Mouse (Mus musculus) testis, postnatal 14 days (tissue): Measurements from ENCODE around the gene Mcts1.

ENCODE experiments used
- DNase-seq: peaks from one replicate; pipeline ENCODE4 v3.0.0; 2021; ENCODE audit warnings: low spot score

The Mcts1 gene

DNA sequence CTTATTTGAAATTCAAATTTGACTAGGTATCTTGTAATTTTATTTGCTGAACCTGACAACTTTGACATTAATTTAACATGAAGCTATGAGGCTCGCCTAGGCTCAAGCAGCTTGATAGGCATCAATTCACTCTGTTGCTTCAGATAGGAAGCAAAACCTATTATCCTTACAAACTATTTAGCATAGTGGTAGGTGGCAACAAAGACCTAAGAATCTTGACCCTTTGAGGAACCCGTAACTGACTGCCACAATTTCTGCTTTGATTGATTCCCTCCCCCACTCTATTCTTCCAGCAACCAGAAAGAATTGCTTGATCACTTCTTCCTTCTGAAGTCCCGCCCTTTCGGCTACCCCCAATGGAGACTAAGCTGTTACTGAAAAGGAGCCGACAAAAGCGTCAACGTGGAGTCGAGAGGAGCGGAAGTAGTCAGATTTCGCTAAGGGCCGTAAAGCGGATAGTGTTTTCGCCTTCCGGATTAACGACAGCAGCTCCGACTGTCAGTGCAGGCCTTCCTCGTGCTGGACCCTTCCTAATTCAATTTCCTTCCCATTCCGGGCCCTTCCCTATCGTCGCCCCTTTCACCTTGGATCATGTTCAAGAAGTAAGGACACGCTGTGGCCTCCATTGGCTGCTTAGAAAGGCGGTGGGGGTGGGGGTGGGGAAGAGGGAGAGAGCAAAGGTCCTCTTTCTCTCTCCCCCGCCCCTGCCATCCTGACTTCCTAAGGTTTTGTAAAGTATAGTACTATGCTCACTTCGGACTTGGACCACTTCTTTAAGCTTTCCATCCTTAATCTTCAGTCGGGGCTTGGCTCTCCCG lies at the start of gene Mcts1:
Gene Mcts1 (plus strand): TSS at position 402 of the 818 bp plus-strand sequence.
- peak; percentile 72 for DNase-seq

DNA sequence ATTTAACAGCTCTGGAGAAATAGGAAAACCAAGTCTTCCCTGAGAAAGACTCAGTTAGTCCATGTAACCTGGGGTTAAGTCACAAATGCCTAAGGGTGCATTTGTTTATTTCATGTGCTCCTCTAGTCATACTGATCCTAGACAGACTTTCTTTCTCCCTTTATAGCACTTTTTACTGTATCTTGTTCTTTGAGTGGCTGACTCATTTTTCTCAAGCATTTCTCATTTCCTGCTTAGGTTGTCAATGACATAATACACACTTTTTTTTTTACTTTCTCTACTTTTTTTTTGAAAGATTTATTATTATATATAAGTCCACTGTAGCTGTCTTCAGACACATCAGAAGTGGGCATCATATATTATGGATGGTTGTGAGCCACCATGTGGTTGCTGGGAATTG lies 47.1 kb upstream of the Mcts1 start:
- no peak for DNase-seq

DNA sequence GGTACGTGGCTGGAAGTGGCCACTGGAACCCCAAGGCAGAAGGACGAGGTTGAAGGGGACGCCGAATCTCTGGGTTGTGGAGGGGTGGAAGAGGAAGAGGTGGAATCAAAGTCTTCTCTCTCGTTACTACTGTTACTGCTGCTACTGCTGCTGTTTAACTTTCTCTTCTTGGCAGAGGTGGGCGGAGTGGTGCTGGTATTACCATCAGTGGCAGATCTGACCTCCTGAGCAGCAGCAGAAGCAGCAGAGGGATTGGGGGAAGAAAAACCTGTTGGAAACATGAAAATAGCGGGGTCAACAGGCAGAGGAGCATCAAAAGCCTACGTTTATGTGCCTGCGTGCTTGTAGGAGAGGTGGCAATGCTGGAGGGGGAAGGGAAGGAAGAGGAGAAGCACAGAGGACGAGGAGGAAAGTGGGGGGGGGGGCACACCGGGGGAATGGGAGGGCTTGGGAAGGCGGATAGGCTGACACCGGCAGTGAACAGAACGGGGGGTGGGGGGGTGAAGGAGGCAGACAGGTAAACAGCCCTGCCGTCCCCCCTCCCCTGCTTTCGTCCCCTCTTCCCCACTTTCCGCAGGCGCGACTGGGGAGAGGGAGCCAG lies 36.3 kb upstream of the Mcts1 start:
- no peak for DNase-seq

DNA sequence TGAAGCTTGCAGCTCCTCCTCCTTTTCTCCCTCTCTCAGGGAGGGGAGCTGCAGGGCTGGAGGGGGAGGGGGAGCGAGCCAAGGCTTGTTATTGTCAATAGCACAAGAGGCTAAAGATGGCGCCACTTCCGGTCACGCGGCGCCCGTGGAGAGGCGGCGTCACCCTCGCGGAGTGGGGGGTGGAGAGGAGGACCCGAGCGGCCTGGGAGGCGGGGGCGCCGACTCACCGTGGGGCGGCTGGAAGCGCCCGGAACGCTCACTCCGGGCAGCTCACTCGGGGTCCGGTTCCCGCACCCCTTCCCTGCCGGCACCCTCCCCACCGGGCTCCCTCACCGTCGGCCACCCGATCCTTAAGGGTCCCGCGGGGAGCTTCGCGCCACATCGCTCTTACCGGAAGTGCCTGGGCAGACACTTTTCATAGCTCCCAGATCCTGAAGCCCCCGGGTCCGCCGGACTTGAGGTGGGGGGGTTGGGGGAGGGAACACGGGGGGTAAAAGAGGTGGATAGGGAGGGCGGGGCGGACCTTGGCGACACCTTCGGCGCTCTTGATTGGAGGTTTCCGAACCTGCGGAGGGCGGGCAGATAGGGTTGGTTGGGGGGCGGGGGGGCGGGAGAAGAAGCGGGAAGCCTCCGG lies 35.7 kb upstream of the Mcts1 start:
- peak; percentile 87 for DNase-seq

DNA sequence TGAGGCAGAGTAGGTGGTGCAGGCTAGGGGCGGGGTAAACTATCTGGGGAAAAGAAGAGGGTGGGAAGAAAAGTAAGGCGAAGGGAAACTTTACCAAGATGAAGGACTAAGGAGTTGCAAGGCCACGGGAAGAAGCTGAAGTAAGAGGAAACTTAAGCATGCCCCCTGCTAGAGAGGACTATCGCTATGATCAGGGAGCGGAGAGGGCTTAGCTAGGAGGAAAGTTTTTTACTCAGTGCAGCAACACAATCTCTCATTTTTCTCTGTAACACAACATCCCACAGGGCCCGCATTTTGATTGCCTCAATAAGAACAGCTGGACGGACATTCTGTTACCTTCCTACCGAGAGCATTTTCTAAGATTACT lies 35.2 kb upstream of the Mcts1 start:
- DNase-seq = no peak

DNA sequence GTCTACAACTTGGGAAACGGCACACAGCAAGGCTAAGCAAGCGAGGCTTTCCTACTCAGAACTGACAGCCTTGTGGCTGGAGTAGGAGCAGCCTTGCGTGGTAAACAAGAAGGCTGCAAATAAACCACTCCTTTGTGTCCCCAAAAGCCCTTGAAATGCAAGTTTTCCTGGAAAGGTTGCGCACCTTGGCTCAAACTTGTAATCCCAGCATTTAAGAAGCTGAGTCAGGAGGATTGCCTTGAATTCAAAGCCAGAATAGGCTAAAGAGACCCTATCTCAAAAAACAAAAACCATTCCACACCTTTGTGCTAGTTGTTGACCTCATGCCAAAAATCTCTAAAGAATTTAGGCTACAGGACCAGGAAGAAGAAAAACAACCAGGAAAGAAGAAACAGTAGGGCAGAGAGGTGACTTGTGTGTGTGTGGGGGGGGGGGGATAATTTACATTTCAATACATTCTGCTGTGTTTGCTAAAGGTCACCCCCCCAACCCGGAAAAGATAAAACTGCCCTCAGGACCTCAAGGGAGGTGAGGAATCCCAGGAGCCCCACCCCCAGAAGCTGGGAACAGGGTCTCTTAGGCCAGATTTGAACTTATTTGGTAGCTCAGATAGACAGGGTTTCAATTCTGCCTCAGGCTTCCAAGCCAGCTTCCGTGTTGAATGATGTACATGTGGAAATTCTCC lies 33.7 kb upstream of the Mcts1 start:
- DNase-seq = no peak

DNA sequence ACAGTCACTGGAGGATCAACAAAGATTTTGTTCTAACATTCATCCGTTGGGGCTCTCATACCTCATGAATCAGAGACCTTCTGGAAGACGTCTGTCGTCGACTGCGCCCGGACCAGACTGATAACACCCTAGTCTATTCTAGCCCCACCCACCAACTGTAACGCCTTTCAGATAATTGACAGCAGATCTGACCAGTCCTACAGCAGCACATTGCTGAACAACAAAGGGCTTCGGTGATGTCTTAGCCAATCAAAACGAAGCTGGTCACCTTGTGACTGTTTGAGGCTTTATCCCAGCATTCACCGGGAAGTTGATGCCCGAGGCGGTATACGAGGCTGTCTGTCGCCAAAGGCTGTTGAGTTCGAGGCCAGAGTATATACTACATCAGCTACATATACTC lies 24.3 kb upstream of the Mcts1 start, which contains the start of gene Cul4b:
Gene Cul4b (minus strand): TSS at position 119 of the 400 bp plus-strand sequence.
- peak; percentile 84 for DNase-seq

DNA sequence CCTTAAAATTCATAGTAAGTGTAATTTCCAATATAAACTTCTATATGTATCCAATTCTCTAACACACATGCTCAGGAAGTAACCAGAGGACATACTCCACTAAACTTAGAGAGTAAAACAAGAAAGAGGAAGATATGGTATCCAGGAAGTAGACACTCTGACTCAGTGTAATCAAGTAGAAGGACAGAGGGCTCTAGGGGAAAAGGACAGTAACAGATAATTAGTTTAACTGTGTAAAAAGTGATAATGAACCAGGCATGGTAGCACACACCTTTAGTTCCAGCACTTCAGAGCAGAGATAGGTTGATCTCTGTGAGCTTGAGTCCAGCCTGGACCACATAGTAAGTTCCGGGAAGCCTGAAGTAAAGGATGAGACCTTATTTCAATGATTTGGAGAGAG lies 19.2 kb upstream of the Mcts1 start:
- DNase-seq = no peak

DNA sequence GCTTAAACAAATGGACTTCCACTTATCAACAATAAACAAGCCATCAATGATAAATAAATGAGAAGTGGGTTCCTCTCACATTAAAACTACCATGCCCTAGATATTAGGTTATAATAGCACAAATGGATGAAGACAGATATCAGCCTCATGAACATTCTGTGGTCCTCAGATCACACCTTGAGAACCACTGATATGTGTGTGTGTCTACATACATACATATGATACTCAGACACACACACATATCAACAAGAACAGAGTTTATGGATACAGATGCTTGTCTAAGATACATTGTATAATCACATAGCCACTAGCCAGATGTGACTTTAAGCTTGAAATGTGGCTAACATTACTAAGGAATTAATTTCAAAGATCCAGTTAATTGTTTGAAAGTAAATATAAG lies 17.1 kb upstream of the Mcts1 start:
- DNase-seq = no peak

DNA sequence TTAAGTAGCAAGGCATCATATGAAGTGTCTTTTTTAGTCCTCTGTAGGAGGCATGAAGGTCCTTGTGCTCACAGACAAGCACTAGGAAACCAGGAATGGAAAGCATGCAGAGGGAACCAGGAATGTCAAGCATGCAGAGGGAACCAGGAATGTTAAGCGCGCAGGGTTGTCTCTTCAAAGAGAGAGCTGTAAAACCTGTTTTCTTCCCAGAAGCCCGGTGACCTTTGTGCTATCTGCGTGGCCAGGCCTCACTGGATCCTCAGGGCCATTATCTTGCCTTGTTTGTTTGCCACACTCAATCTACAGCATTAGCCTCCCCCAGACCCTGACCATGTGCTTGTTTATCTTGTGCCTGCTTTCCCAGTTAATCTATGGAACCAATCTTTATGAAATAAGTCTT lies 10.6 kb upstream of the Mcts1 start:
- no peak for DNase-seq

DNA sequence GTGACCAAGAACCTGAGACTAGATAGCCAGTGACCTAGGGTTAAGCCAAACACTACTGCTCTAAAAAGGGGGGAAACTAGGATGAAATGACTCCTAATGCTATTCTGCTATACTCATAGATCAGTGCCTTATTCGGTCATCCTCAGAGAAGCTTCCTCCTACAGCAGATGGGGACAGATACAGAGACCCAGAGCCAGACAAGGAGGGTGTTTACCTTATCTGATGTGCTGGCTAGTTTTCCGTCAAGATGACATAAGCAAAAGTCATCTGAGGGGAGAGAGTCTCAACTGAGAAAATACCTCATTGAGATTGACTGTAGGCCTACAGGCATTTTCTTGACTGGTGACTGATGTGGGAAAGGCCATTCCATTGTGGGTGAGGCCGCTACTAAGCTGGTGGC lies 8.6 kb upstream of the Mcts1 start:
- no peak for DNase-seq

DNA sequence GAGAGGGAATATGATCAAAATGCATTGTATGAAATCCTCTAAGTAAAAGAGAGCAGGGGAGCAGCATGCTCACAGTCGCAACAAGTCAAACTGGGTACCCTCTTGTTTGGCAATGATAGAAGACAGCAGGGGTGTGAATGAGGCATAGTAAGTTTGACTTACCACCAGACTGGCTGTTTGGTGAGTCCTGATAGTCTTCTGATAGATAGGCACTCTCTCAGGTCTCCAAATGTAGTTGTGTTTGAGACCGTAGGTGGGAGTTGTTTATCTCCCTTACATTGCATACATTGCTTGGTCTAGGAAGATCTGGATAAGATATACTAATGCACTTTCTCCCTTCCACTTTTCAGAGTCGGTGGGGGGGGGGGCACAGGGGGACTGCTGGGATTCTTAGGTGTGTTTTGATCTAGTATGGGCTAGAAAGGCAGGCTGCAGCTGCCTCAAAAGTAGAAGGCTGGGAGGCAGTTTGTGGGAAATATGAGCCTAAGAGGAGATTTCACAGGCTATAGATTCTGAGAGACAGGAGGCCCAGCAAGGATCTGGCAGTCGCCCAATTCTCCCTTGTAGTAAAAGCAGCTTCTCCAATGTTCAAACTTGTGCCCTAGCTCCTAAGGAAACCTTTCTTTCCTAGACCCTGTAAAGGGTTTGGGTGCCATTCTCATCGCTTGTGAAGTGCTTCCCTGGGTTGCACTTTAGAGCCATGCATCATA lies 7.0 kb upstream of the Mcts1 start:
- no peak for DNase-seq

DNA sequence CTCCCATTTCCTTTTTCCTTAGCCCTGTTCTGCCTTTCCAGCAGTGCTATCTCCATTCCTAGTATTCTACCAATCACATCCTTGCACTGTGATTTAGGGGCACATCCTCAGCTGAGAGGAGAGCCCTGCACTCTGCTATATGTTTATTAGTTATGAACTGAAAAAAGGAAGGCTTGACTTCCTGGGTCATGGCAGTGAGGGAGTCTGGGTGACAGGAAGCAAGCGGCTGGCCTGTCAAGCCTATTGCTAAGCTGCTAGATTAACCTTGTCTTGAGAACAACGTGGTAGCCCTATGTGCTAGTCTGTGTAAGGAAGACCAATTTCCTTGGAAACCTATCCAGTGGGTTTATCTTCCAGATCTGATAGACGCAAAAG lies 604 bp downstream of the Mcts1 start:
- no peak for DNase-seq

DNA sequence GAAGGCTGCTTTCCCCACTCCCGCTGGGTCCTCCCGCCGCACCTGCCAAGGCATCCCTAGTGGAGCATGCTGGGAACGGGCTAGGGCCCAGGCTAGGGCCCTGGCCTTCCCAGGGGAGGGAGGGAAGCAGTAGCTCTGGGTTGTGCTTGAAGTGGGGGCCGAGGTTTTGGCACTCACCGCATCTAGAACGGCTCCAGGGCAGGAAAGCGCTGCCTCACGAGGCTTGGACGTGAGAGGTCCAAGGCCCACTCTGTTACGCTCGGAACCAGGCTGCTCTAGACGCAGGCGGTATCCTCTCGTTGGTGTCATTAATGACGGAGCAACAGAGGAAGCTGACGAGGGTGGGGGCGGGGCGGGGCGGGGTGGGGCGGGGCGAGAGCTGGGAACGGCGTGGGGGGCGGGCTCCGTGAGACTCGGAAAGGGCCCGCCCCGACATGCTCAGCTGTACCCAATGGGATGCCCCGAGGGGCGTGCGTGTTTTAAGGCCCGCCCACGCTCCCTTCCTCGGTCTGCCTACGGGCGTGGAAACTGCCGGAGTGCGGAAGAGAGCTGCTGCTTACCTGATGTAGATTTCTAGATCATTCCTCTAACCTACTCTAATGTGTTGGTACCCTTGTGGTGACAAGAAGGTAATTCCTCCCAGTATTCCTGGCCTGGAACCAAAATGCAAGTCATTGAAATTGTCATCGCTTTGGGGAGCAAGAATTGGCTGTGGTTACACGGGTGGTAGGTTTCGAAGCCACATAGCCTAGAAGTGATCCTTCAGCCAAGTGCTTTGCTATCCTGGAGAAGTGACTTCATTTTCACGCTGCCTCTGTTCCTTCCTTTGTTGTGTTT lies 34.6 kb downstream of the Mcts1 start, which contains the start of gene C1galt1c1:
Gene C1galt1c1 (minus strand): TSS at position 287 of the 837 bp plus-strand sequence.
- peak; percentile 89 for DNase-seq

DNA sequence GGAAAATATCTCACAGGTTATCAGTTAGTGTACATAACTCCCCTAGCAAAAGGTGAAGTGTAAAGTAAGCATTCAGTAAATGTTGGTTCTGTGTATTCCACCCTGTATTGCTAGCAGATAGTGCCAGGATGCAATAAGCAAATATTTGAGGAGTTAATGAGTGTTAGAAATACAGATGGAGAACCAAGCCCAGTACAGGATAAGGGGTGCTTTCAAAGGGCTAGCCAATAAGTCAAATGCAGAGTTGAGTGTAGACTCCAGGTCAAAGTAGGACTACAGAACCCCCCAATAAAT lies 35.2 kb downstream of the Mcts1 start:
- DNase-seq = no peak

DNA sequence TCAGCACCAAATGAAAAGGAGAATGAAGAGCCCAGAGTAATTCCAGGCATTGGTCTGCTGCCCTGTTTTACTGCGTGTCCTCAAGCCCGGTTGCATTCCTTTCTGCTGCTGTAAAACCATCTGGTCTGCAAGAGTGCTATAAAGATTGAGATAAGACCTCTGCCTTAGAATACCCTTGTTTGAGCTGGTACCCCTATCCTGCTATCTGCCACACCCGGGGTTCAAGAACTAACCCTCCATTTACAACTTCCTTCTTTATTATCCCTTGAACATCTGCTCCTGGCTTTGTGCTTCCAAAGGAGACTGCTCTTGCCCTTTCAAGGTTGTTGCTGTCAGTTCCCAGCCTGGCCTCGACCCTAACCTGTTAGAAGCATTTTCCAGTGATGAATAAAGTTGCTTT lies 41.1 kb downstream of the Mcts1 start:
- no peak for DNase-seq

DNA sequence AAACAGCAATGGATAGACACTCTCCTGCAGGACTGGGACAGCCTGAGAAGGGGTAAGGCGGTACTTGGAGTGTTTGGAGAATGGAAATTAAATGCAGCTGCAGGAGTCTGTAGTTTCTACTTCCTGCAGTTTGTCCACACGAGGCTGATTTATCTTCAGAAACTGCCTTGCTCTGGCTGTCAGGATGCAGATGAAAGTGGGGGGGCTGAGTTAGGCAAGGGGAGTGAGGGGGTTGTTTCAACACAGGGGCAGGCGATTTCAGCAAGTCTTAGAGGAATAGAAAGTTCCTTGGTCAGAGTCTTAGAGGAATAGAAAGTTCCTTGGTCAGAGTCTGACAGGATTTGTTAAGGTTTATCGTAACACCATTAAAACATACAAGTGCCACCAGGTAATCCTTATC lies 41.8 kb downstream of the Mcts1 start:
- no peak for DNase-seq

DNA sequence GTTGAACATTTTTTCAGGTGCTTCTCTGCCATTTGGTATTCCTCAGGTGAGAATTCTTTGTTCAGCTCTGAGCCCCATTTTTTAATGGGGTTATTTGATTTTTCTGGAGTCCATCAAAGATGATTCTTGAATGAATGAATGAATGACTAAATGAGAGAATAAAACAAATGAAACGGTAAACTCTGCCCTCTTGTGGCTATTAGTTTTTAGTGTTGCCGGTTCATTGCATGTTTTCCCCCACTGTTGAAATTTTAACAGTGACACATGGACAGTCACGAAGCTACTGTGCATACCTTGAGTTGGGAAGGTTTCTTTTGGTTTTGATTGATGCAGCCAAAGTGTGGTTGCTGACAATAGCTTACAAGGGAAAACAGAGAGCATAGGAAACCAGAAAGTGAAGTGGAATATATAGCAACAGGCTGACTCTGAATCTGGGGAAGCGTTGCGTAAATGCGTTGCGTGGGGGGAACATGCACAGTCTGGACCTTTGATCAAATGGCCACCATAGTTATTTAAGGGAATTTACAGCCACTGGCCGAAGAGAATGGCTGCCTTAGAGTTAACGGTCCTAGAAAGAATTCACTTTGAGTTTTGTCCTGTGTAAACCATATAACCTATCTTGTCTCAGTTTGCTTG lies 50.1 kb downstream of the Mcts1 start:
- no peak for DNase-seq

DNA sequence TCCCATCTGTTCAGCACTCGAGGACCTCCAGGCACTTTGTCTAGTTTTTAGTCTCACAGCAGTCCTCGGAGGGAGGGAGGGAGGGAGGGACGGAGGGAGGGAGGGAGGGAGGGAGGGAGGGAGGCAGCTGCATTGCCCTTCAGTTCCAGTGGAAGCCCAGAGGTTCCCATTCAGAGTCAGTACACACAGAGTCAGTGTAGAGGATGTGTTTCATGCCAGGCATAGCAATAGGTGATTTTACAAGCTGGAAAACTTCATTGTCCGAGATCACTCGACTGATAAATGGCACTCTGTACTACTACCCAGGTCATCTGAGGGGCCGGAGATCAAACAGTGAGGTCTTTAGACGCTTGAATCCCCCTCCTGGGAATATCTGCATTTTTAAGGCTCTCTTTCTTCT lies 50.8 kb downstream of the Mcts1 start:
- no peak for DNase-seq

DNA sequence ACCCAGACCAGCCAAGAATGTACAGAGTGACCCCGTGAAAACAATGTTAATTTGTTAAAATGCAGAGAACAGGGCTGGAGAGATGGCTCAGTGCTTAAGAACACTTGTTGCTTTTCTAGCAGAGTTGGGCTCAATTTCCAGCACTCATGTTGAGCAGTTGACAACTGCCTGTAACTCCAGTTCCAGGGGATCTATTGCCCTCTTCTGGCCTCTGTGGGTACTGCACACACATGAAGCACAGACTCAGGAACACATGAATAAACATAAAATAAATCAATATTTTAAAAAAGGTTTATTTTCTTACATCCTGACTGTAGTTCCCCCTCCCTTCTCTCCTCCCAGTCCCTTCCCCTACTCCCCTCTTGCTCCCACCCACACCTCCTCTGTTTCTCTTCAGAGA lies 52.8 kb downstream of the Mcts1 start:
- DNase-seq = no peak

DNA sequence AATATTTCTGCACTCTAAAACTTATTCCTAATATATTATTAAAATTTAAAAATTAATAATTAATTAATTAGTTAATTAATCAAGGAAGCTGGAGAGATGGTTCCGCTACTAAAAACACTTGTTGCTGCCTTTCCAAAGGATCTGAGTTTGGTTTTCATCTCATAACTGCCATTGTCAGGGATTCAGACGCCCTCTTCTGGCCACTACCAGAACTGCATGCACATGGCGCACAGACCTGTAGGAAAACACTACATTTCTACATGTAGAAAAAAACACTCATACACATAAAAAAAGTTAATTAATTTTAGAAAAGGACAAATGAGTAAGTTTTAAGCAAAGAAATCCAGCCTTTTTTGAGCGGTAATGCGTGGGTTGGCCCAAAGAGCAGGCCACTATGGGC lies 54.3 kb downstream of the Mcts1 start:
- no peak for DNase-seq
